Mouse (Mus musculus) frontal cortex, adult (tissue): ENCODE measurements around the gene Il2rb.

Experiments used
- ATAC-seq: cut with Nextera tagmentation; 2 replicates; pipeline ENCODE4 v1.9.2; 2017; ENCODE audit warnings: mild to moderate bottlenecking, moderate library complexity, mixed read lengths; ENCODE audit not compliant: low TSS enrichment

Gene Il2rb

GRCm38 (mm10) chr15:78520112-78520715 is 25.1 kb upstream of the Il2rb start:
- ATAC-seq: no peak

DNA sequence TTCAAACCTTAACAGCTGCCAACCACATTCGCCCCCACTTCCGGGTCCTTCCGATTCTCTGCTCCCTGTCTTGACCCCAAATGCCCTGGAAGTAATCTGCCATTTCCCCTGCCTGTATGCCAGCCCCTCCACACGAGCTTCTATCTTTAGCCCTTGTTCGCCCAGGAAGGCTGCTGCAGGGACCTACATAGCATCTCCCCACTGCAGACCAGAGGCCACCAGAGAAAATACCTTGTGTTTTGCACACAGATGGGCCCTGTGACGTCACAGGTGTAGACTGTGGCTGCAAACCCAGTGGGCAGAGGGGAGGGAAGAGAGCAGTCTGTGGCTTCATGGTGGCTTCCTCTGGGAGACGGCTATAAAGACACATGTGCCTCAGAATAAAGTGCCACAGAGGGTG is 23.1 kb upstream of the Il2rb start:
- ATAC-seq: no peak

DNA sequence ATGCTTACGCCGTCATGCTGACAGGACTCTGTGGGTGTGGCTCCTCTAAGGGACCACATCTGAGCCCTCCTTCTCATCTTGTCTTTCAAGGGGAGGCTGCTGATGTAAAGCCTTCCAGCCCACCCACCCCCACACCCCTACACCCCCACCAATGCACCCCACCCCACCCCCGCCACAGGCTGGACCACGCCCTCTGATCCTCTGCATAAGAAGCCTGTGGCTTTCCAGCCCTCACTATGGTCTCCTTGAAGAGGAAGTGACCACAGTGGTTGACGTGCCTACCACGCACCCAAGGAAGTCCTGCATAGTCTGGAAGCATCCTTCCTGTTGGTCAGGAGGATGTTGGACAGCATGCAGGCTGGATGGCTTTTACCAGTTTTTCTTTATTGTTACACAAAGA is 20.7 kb upstream of the Il2rb start:
- no peak for ATAC-seq

- ATAC-seq: peak; percentile 42; the same call in 1 of the 2 replicates
Measured at GRCm38 (mm10) chr15:78514393-78515146, 19.5 kb upstream of the Il2rb start.

GRCm38 (mm10) chr15:78513019-78513418 is 17.9 kb upstream of the Il2rb start:
- ATAC-seq: no peak

- no peak for ATAC-seq
Measured at GRCm38 (mm10) chr15:78511951-78512350, 16.9 kb upstream of the Il2rb start.

GRCm38 (mm10) chr15:78510736-78511135 is 15.7 kb upstream of the Il2rb start:
- ATAC-seq: no peak

DNA sequence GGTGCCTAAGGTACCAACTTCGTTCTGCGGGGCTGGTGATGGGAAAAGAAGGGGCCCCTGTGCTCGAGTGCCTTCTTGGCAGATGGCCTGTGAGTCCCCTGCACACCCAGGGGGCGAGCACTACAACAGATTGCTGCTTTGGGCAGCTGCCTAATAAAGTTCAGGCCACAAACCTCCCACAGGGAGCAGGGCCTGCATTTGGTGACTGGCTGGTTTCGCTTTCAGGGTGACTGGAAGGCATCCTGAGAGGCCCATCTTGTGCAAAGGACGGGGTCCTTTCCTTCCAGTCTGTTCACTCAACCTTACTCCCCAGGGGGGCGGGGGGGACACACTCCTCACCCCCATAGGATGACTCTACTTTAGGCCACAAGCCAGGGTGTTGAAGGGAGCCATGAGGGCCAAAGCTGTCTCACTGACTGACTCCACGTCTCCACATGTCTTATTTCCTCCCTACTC is 15.1 kb upstream of the Il2rb start:
- ATAC-seq: no peak

DNA sequence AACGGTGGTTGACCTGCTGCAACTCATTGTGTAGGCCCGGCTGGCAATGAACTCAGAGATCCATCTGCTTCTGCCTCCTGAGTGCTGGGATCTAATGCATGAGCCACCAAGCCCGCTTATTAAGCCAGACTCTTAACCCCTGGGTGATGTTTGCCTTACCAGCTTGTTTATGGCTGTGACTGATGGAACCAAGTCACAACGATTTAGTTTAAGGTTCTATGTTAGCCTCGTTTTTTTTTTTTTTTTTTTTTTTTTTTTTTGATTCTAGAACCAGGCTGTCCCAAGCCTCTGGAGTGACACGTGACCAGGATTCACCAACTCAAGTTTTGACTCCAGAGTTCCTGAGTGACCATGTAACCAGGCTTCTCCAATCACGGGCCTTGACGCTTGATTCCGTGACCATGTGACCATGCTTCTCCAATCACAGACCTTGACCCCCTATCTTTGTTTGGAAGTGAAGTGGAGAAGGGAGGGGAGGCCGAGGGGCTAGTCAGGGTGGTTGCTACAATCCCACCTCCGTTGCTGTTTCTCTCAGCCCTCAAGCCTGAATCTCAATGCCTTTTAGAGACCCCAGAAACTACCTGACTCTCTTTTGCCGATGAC is 14.3 kb upstream of the Il2rb start:
- ATAC-seq: no peak

- ATAC-seq: no peak
Measured at GRCm38 (mm10) chr15:78508443-78508842, 13.4 kb upstream of the Il2rb start.

- ATAC-seq: no peak
Measured at GRCm38 (mm10) chr15:78505541-78505940, 10.5 kb upstream of the Il2rb start.

DNA sequence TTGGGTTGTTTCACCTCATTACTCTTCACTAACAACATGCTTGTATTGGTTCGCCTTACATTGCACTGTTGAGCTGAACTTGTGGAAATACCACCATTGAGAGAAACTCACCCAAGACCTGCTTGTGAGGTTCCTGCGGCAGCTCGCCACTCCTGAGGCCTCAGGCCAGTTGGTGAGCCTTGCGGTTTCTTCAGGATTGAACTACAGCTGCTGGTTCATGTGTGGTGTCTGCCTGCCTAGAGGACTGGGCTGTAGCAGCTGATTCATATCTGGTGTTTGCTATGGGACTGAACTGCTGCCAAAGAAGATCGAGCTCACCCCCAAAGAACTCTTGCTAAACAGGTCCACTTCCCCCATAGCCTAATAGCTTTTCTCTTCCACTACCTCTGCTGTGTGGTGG is 9.7 kb upstream of the Il2rb start:
- no peak for ATAC-seq

GRCm38 (mm10) chr15:78504013-78504412 is 8.9 kb upstream of the Il2rb start:
- ATAC-seq: no peak

- ATAC-seq: no peak
Measured at GRCm38 (mm10) chr15:78502437-78503132, 7.5 kb upstream of the Il2rb start.

GRCm38 (mm10) chr15:78493401-78494010 is 1.6 kb downstream of the Il2rb start:
- no peak for ATAC-seq

DNA sequence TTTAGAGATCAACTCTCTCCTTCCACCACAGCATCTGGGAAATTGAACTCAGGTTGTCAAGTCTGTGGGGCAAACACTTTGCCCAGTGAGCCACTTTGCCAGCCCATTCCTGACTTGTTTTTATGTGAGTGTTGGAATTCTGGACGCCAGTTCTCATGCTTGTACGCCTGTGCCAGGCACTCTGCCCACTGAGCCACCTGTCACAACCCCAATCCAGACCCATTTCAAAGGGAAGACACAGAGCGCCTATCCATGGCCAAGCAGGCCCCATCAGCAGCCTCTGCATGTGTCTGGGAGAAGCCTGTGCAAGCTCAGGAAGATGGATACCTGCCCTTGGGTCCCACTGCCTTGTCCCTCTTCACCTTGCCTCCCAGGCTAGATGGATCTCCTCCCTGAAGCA is 3.8 kb downstream of the Il2rb start:
- ATAC-seq: no peak

- no peak for ATAC-seq
Measured at GRCm38 (mm10) chr15:78489906-78490305, 5.2 kb downstream of the Il2rb start.

- ATAC-seq: no peak
Measured at GRCm38 (mm10) chr15:78489248-78489647, 5.8 kb downstream of the Il2rb start.

DNA sequence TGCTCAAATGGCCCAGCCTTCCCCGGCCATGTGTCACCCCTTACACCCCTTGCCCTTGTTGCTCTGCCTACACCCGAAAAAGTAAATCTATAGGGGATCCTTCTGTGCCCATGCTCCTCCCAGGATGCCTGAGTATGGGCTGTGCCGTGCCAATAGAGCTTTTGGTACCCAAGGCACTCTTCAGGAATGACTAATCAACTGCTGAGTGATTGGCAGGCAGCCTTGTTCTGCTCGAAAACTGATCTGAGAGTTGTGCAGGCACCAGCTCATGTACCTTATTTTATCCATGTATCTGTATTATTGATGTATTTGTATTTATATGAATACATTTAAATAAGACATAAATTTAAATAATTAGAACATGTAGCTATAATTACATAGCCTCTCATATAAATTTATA is 8.0 kb downstream of the Il2rb start:
- no peak for ATAC-seq

DNA sequence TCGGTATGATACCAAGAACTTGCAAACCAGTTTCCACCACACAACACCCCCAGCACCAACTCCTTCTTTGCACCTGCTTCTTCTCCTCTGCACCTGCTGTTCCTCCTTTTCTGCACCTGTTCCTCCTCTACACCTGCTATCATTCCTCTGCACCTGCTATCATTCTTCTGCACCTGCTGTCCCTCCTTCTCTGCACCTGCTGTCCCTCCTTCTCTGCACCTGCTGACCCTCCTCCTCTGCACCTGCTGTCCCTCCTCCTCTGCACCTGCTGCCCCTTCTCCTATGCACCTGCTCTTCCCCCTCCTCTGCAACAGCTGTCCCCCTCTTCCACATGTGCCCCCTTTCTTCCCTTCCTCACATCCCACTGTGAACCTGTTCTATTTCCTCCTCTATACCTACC is 8.5 kb downstream of the Il2rb start:
- ATAC-seq: no peak

GRCm38 (mm10) chr15:78483311-78483710 is 11.8 kb downstream of the Il2rb start:
- ATAC-seq: peak; percentile 57; the same call in 1 of the 2 replicates

DNA sequence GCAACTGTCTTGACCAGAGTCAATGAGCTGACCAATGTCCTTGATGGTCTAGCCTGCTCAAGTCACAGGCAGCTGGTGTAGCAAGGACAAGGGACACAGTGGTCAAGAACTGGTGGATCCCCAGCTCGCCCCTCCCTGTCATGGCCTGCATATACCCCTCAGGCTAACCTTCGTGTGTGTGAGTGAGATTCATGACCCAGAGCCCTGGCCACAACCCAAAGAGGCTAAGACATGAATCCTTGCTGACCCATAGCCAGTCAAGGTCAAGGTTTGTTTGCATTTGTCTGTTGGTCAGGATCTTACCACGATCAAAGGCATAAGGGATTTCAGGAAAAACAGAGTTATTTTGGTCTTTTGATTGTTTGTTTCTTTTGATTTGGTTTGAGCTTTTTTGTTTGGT is 12.6 kb downstream of the Il2rb start:
- ATAC-seq: no peak
